Mouse (Mus musculus) forebrain, embryonic 16.5 days (tissue): Measurements from ENCODE around the gene Disp1. TPM values are rescaled to one million over a fixed set of nuclear protein-coding genes. Genes with fewer than 3 reads are reported as not detected.

Experiments
- ATAC-seq: fragments of 200-750 bp; cut with Nextera tagmentation; 2 replicates; pipeline ENCODE4 v1.8.0; 2017; ENCODE audit warnings: mild to moderate bottlenecking, moderate library complexity
- H3K27ac ChIP-seq: fragments of 300-500 bp; sonication (generic); 2 replicates; pipeline ENCODE4 v1.5.1; 2014; ENCODE audit warnings: low read length, control low read depth
- H3K27me3 ChIP-seq: fragments of 300-500 bp; sonication (generic); replicated peaks from 2 replicates; pipeline ENCODE4 v1.6.1; 2014; ENCODE audit warnings: low read length; ENCODE audit not compliant: control insufficient read depth, insufficient read depth
- H3K36me3 ChIP-seq: fragments of 300-500 bp; sonication (generic); 2 replicates; pipeline ENCODE4 v1.6.1; 2014; ENCODE audit not compliant: control insufficient read depth, insufficient read depth
- H3K4me1 ChIP-seq: fragments of 300-500 bp; sonication (generic); replicated peaks from 2 replicates; pipeline ENCODE4 v1.6.1; 2014; ENCODE audit warnings: low read length; ENCODE audit not compliant: control insufficient read depth, insufficient read depth
- H3K4me2 ChIP-seq: fragments of 300-500 bp; sonication (generic); 2 replicates; pipeline ENCODE4 v1.6.1; 2014; ENCODE audit warnings: mild to moderate bottlenecking, low read length, control low read depth
- H3K4me3 ChIP-seq: fragments of 300-500 bp; sonication (generic); replicated peaks from 2 replicates; pipeline ENCODE4 v1.5.1; 2014; ENCODE audit warnings: mild to moderate bottlenecking, low read length, control low read depth
- H3K9ac ChIP-seq: fragments of 300-500 bp; sonication (generic); replicated peaks from 2 replicates; pipeline ENCODE4 v1.6.1; 2014; ENCODE audit warnings: low read depth, low read length, control low read depth
- H3K9me3 ChIP-seq: fragments of 300-500 bp; sonication (generic); 2 replicates; pipeline ENCODE4 v1.6.1; 2016; ENCODE audit warnings: low read length; ENCODE audit not compliant: control insufficient read depth
- WGBS: fragments of 180-500 bp; shearing (Covaris S2); extraction: QIAGEN DNeasy Blood & Tissue Kit; methylation state at CpG from one replicate; pipeline ENCODE4 v1.1.7; 2014; 5-methylcytosine and 5-hydroxymethylcytosine counted together
- polyA plus RNA-seq: library from polyadenylated mRNA; unstranded; fragments of >200 nt; fragmentation: Nextera tagmentation; extraction: Ambion mirVana; gene quantifications from 2 replicates; pipeline ENCODE4 v1.2.1, GENCODE M21; 2015

Gene Disp1
- polyA plus RNA-seq, 1 experiment from 2014 or later, result 6.4 TPM

GRCm38 (mm10) chr1:183146102-183146735 lies 75.1 kb downstream of the Disp1 start:
- no peak overlapping the region for H3K27ac ChIP-seq
- H3K36me3 ChIP-seq, result no peaks in the 10 kb centered on the region
- H3K9ac ChIP-seq, result no peak overlapping the region
- peaks cover 9% of the 10 kb centered on the region for H3K4me1 ChIP-seq
- H3K27me3 ChIP-seq, result no peaks in the 10 kb centered on the region
- no peak overlapping the region for H3K4me2 ChIP-seq
- WGBS, result 76% methylated on average over 7 of the region's 7 CpGs
- no peak overlapping the region for H3K4me3 ChIP-seq
- no peak for ATAC-seq
- no peaks in the 10 kb centered on the region for H3K9me3 ChIP-seq

- H3K27me3 ChIP-seq, result no peaks in the 10 kb centered on the region
- no peak overlapping the region for H3K4me3 ChIP-seq
- no peak overlapping the region for H3K9ac ChIP-seq
- H3K4me1 ChIP-seq, result peaks cover 17% of the 10 kb centered on the region
- no peak for ATAC-seq
- H3K4me2 ChIP-seq, result no peak overlapping the region
- 18% methylated on average over 4 of the region's 4 CpGs for WGBS
- H3K36me3 ChIP-seq, result no peaks in the 10 kb centered on the region
- no peaks in the 10 kb centered on the region for H3K9me3 ChIP-seq
- H3K27ac ChIP-seq, result no peak overlapping the region
Observed at GRCm38 (mm10) chr1:183144602-183145205, 76.6 kb downstream of the Disp1 start.

DNA sequence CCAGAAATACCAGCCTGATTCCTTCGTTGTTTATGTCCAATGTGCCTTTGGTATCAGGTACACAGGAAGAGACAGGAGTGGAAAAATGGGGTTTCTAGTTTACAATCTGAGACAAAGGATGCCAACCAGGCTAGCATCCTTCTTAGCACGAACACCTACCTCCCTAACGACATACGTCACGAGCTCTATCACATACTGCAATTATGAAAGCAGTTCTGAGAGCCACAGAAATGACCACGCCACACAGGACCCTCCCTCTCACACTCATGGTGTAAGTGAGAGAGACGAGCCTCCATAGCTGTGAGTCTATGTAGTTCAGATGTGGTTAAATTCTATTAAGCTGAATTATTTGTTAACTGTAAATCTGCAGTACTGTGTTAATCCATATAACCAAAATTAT lies 78.1 kb downstream of the Disp1 start:
- H3K27me3 ChIP-seq, result no peaks in the 10 kb centered on the region
- H3K4me2 ChIP-seq, result no peak overlapping the region
- no peak overlapping the region for H3K9ac ChIP-seq
- H3K27ac ChIP-seq, result no peak overlapping the region
- WGBS, result 72% methylated on average over 7 of the region's 7 CpGs
- ATAC-seq, result no peak
- H3K36me3 ChIP-seq, result no peaks in the 10 kb centered on the region
- H3K4me3 ChIP-seq, result no peak overlapping the region
- no peaks in the 10 kb centered on the region for H3K9me3 ChIP-seq
- H3K4me1 ChIP-seq, result peaks cover 17% of the 10 kb centered on the region

DNA sequence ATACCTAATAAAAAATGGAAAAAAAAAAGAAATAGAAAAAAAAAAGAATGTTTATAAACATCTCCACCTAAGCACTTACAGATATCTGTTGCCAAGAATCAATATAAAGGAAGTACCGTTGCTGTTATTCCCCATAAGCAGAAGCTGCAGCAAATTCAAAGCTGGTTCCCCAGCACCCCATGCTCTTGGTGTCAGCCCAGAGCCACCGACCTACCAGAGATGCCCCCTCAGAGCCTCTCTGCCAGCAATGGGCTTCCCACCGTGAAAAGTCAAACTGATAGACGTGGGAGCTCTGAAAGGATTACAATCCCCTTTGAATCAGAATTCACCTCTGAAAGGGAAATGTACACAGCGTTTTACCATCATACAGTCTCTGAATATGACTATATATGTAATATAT lies 78.8 kb downstream of the Disp1 start:
- WGBS, result 52% methylated on average over 5 of the region's 5 CpGs
- Histone ChIP-seq H3K4me3 (no peak overlapping the region), H3K27me3 (no peaks in the 10 kb centered on the region), H3K4me2 (no peak overlapping the region), H3K27ac (no peak overlapping the region), H3K36me3 (no peaks in the 10 kb centered on the region), H3K4me1 (peaks cover 17% of the 10 kb centered on the region), H3K9me3 (no peaks in the 10 kb centered on the region), H3K9ac (no peak overlapping the region)
- ATAC-seq, result no peak

DNA sequence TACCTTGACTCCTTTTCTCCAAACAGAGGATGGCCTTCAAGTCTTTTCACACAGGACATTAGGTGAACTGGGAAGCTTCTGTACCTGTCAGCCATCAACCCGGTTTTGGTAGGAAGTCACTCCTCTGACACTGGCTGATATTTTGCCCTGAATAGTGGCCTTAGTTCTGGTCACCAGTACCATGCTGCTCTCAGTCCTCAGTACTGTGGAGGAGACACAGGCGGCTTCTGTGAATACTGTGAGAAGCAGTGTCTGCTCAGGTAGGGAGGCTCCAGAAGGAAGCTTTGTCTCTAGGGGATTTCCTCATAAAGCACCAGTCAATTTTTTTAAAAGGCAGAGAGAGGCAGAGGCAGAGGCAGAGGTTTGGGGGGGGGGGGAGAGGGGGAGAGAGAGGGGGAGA lies 80.0 kb downstream of the Disp1 start:
- no peak for ATAC-seq
- H3K9ac ChIP-seq, result no peak overlapping the region
- peaks cover 12% of the 10 kb centered on the region for H3K4me1 ChIP-seq
- no peak overlapping the region for H3K4me3 ChIP-seq
- H3K36me3 ChIP-seq, result no peaks in the 10 kb centered on the region
- no peaks in the 10 kb centered on the region for H3K9me3 ChIP-seq
- no peak overlapping the region for H3K4me2 ChIP-seq
- WGBS, result 38% methylated on average over 2 of the region's 2 CpGs
- H3K27ac ChIP-seq, result no peak overlapping the region
- no peaks in the 10 kb centered on the region for H3K27me3 ChIP-seq

GRCm38 (mm10) chr1:183140511-183141268 lies 80.6 kb downstream of the Disp1 start:
- Histone ChIP-seq H3K27ac (no peak overlapping the region), H3K9me3 (no peaks in the 10 kb centered on the region), H3K4me2 (no peak overlapping the region), H3K27me3 (no peaks in the 10 kb centered on the region), H3K4me3 (no peak overlapping the region), H3K9ac (no peak overlapping the region), H3K36me3 (no peaks in the 10 kb centered on the region), H3K4me1 (peaks cover 12% of the 10 kb centered on the region)
- WGBS, result 43% methylated on average over 12 of the region's 12 CpGs
- ATAC-seq, result no peak

DNA sequence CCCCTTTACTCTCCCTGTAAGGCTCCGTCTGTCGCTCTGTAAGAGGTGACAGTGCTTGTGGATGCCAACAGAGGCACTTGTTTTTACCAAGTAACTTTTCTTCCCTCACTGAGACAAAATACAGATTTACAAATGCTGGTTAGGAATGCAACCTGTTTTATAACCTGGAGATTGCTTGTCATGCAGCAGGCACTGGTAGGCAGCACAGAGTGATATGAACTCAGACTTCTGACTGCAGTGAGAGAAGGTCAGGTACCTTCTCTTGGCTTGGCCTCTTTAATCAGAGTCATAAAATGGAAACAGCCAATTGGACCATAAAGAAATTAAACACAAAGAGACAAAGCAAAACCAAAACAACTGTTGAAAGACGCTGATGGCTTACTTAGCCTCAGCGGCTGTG lies 83.2 kb downstream of the Disp1 start:
- Histone ChIP-seq H3K4me2 (no peak overlapping the region), H3K27me3 (no peaks in the 10 kb centered on the region), H3K36me3 (no peaks in the 10 kb centered on the region), H3K4me1 (peaks cover 8% of the 10 kb centered on the region), H3K9ac (no peak overlapping the region), H3K27ac (no peak overlapping the region), H3K4me3 (no peak overlapping the region), H3K9me3 (no peaks in the 10 kb centered on the region)
- 54% methylated on average over 4 of the region's 4 CpGs for WGBS
- no peak for ATAC-seq

DNA sequence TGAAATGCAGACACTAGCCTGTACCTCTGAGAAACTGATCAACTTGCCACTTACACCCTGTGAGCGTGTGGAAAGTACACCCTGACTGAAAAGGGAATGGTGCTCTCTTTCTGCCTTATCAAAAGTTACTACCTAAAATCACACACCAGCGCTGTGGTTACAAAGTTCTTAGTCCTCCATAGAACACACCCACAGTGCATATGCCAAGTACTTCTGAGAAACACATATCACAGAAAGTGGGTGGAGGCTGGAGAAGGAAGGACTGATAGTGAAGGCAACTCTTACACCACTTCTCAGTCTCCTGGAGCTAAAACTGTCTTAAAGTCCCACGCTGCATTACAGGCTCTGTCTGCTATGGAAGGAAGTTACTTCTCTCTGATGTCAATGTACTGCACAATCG lies 86.9 kb downstream of the Disp1 start:
- no peaks in the 10 kb centered on the region for H3K9me3 ChIP-seq
- no peak for ATAC-seq
- no peak overlapping the region for H3K9ac ChIP-seq
- no peak overlapping the region for H3K4me3 ChIP-seq
- no peak overlapping the region for H3K4me2 ChIP-seq
- H3K36me3 ChIP-seq, result no peaks in the 10 kb centered on the region
- peaks cover 3% of the 10 kb centered on the region; the same call in 1 of the 2 replicates for H3K4me1 ChIP-seq
- H3K27ac ChIP-seq, result no peak overlapping the region
- 93% methylated on average over 4 of the region's 4 CpGs for WGBS
- no peaks in the 10 kb centered on the region for H3K27me3 ChIP-seq

- H3K27me3 ChIP-seq, result no peaks in the 10 kb centered on the region
- no peak overlapping the region for H3K9ac ChIP-seq
- H3K9me3 ChIP-seq, result no peaks in the 10 kb centered on the region
- H3K4me2 ChIP-seq, result no peak overlapping the region
- ATAC-seq, result no peak
- 65% methylated on average over 3 of the region's 3 CpGs for WGBS
- H3K27ac ChIP-seq, result no peak overlapping the region
- peaks cover 3% of the 10 kb centered on the region; the same call in 1 of the 2 replicates for H3K4me1 ChIP-seq
- H3K36me3 ChIP-seq, result no peaks in the 10 kb centered on the region
- H3K4me3 ChIP-seq, result no peak overlapping the region
Observed at GRCm38 (mm10) chr1:183133440-183133839, 87.9 kb downstream of the Disp1 start.
